Mouse (Mus musculus): ENCODE measurements around the gene Procr. TPM values are rescaled to one million over a fixed set of nuclear protein-coding genes. Genes with fewer than 3 reads are reported as not detected.

Procr gene
- total and polyA plus RNA-seq, 2 experiments from 2014 or later = 1.5 to 2.5 TPM

- no peaks in the 10 kb centered on the region for H3K9me3 ChIP-seq (ENCODE audit: low read length)
- TF ChIP-seq CTCF (IDR thresholded peaks at IDR 0.05) = no peak
- no peaks in the 10 kb centered on the region for H3K27me3 ChIP-seq (ENCODE audit: insufficient read depth, low read length)
- no peak overlapping the region for H3K27ac ChIP-seq (ENCODE audit: low read depth, low read length)
- no peak overlapping the region for H3K4me2 ChIP-seq (ENCODE audit: low read depth, low read length, poor library complexity, severe bottlenecking)
- no peak overlapping the region for H3K9ac ChIP-seq (replicated peaks; ENCODE audit: low read length, poor library complexity, severe bottlenecking)
- H3K36me3 ChIP-seq (ENCODE audit: insufficient read depth, low read length) = no peaks in the 10 kb centered on the region
- ATAC-seq (ENCODE audit: low FRiP score) (no peak), DNase-seq (ENCODE audit: low spot score) (no peak)
- 84% methylated on average over 11 of the region's 11 CpGs for WGBS
- H3K4me3 ChIP-seq (ENCODE audit: low read depth, low read length) = no peak overlapping the region
- no peaks in the 10 kb centered on the region for H3K4me1 ChIP-seq (ENCODE audit: insufficient read depth, low read length)
These were observed 8.7 kb upstream of the Procr start for GRCm38 (mm10) chr2:155742211-155742610.

DNA sequence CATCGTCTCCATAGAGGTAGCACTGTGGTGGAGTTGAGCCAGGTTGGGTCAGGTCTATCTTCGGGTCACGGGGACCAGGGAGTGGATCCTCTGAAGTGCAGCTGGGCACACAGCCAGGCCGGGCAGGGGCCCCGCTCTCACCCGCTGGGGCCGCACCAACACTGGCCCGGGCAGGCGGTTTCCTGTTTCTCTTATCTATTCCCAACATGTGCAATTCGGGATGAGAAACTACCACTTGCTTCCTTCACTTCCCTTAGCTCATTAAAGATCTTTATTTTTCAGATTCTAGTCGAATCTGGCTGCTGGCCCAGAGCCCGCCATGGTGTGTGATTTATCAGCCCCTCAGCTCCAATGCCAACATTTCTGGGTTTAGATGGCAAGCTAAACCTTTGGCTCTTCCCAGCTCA is 8.0 kb upstream of the Procr start:
- no peaks in the 10 kb centered on the region for H3K9me3 ChIP-seq (ENCODE audit: low read length)
- DNase-seq (ENCODE audit: low spot score) (no peak), ATAC-seq (ENCODE audit: low FRiP score) (no peak)
- WGBS = 80% methylated on average over 12 of the region's 12 CpGs
- H3K4me2 ChIP-seq (ENCODE audit: low read depth, low read length, poor library complexity, severe bottlenecking) = no peak overlapping the region
- TF ChIP-seq CTCF (IDR thresholded peaks at IDR 0.05) = no peak
- no peak overlapping the region for H3K9ac ChIP-seq (replicated peaks; ENCODE audit: low read length, poor library complexity, severe bottlenecking)
- no peak overlapping the region for H3K27ac ChIP-seq (ENCODE audit: low read depth, low read length)
- H3K4me1 ChIP-seq (ENCODE audit: insufficient read depth, low read length) = no peaks in the 10 kb centered on the region
- H3K27me3 ChIP-seq (ENCODE audit: insufficient read depth, low read length) = no peaks in the 10 kb centered on the region
- H3K4me3 ChIP-seq (ENCODE audit: low read depth, low read length) = no peak overlapping the region
- no peaks in the 10 kb centered on the region for H3K36me3 ChIP-seq (ENCODE audit: insufficient read depth, low read length)

GRCm38 (mm10) chr2:155743351-155743750 is 7.6 kb upstream of the Procr start:
- 91% methylated on average over 9 of the region's 9 CpGs for WGBS
- no peaks in the 10 kb centered on the region for H3K4me1 ChIP-seq (ENCODE audit: insufficient read depth, low read length)

DNA sequence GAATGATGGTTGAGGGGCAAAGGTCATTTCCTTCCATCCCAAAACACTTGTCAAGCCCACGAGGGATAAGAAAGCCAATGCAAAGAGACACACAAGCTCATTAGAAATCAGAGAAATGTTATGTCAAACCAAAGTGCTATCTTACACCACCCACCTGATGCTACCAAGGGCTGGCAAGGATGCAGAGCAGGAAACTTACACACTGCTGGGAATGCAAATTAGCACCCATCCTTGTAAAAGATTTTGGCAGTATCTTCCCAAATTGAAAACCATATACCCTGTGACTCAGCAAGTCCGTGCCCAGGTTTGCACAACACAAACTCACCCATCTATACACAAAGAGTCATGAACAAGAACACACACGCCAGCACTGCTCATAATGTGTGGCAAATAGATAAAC is 5.4 kb upstream of the Procr start:
- Histone ChIP-seq H3K9me3 (ENCODE audit: low read length) (no peaks in the 10 kb centered on the region), H3K9ac (replicated peaks; ENCODE audit: low read length, poor library complexity, severe bottlenecking) (no peak overlapping the region), H3K27me3 (ENCODE audit: insufficient read depth, low read length) (no peaks in the 10 kb centered on the region), H3K4me3 (ENCODE audit: low read depth, low read length) (no peak overlapping the region), H3K27ac (ENCODE audit: low read depth, low read length) (no peak overlapping the region), H3K4me2 (ENCODE audit: low read depth, low read length, poor library complexity, severe bottlenecking) (no peak overlapping the region), H3K4me1 (ENCODE audit: insufficient read depth, low read length) (no peaks in the 10 kb centered on the region), H3K36me3 (ENCODE audit: insufficient read depth, low read length) (no peaks in the 10 kb centered on the region)
- DNase-seq (ENCODE audit: low spot score) (no peak), ATAC-seq (ENCODE audit: low FRiP score) (no peak)
- TF ChIP-seq CTCF (IDR thresholded peaks at IDR 0.05) = no peak
- WGBS = 68% methylated on average over 3 of the region's 3 CpGs

More at GRCm38 (mm10) chr2:155743351-155743750, 7.6 kb upstream of the Procr start:
- no peak for TF ChIP-seq CTCF (IDR thresholded peaks at IDR 0.05)
- Histone ChIP-seq H3K9me3 (ENCODE audit: low read length) (no peaks in the 10 kb centered on the region), H3K4me3 (ENCODE audit: low read depth, low read length) (no peak overlapping the region), H3K27me3 (ENCODE audit: insufficient read depth, low read length) (no peaks in the 10 kb centered on the region), H3K9ac (replicated peaks; ENCODE audit: low read length, poor library complexity, severe bottlenecking) (no peak overlapping the region), H3K4me2 (ENCODE audit: low read depth, low read length, poor library complexity, severe bottlenecking) (no peak overlapping the region), H3K36me3 (ENCODE audit: insufficient read depth, low read length) (no peaks in the 10 kb centered on the region), H3K27ac (ENCODE audit: low read depth, low read length) (no peak overlapping the region)
- DNase-seq (ENCODE audit: low spot score) (no peak), ATAC-seq (ENCODE audit: low FRiP score) (no peak)

- ATAC-seq (ENCODE audit: low FRiP score) = no peak
These were observed 1.5 kb upstream of the Procr start for GRCm38 (mm10) chr2:155749394-155749793.

DNA sequence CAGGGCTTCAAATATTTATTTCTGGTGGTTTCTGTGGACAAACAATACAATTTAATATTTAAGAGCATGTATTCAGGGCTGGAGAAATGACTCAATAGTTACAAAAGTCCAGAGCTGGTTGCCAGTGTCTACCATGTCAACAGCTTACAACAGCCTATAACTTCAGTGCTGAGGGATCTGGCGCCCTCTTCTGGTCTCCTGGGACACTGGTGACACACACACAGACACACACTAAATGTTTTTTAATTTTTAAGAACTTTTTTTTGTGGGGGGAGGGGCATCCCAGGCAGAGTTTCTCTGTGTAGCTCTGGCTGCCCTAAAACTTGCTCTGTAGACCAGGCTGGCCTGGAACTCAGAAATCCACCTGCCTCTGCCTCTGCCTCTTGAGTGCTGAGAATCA is 4.8 kb downstream of the Procr start:
- Histone ChIP-seq H3K4me1 (ENCODE audit: insufficient read depth, low read length) (peaks cover 5% of the 10 kb centered on the region; the same call in 1 of the 2 replicates), H3K27me3 (ENCODE audit: insufficient read depth, low read length) (peaks cover 11% of the 10 kb centered on the region), H3K9ac (replicated peaks; ENCODE audit: low read length, poor library complexity, severe bottlenecking) (no peak overlapping the region), H3K9me3 (ENCODE audit: low read length) (no peaks in the 10 kb centered on the region), H3K36me3 (ENCODE audit: insufficient read depth, low read length) (no peaks in the 10 kb centered on the region), H3K27ac (ENCODE audit: low read depth, low read length) (no peak overlapping the region), H3K4me3 (ENCODE audit: low read depth, low read length) (no peak overlapping the region), H3K4me2 (ENCODE audit: low read depth, low read length, poor library complexity, severe bottlenecking) (no peak overlapping the region)
- TF ChIP-seq CTCF (IDR thresholded peaks at IDR 0.05) = peak; percentile 60
- peak; percentile 28 for DNase-seq (ENCODE audit: low spot score)
- no peak for ATAC-seq (ENCODE audit: low FRiP score)
- 4% methylated on average over 1 of the region's 1 CpGs for WGBS

More at GRCm38 (mm10) chr2:155749394-155749793, 1.5 kb upstream of the Procr start:
- no peak overlapping the region for H3K4me3 ChIP-seq (ENCODE audit: low read depth, low read length)
- peaks cover 5% of the 10 kb centered on the region; the same call in 1 of the 2 replicates for H3K4me1 ChIP-seq (ENCODE audit: insufficient read depth, low read length)
- no peak overlapping the region for H3K9ac ChIP-seq (replicated peaks; ENCODE audit: low read length, poor library complexity, severe bottlenecking)
- no peak overlapping the region for H3K4me2 ChIP-seq (ENCODE audit: low read depth, low read length, poor library complexity, severe bottlenecking)
- H3K9me3 ChIP-seq (ENCODE audit: low read length) = no peaks in the 10 kb centered on the region
- H3K27ac ChIP-seq (ENCODE audit: low read depth, low read length) = no peak overlapping the region
- WGBS = 88% methylated on average over 4 of the region's 4 CpGs
- no peak for TF ChIP-seq CTCF (IDR thresholded peaks at IDR 0.05)
- no peak for DNase-seq (ENCODE audit: low spot score)
- peaks cover 13% of the 10 kb centered on the region for H3K27me3 ChIP-seq (ENCODE audit: insufficient read depth, low read length)
- H3K36me3 ChIP-seq (ENCODE audit: insufficient read depth, low read length) = no peaks in the 10 kb centered on the region
